Mouse (Mus musculus): ENCODE results near the gene Ptrh1. TPM values are rescaled to one million over a fixed set of nuclear protein-coding genes. Genes with fewer than 3 reads are reported as not detected.

Ptrh1 gene
- polyA plus RNA-seq (2014; fragmentation: Nextera tagmentation; extraction: Ambion mirVana): 3.4 and 3.6 TPM in 2 replicates

- no peaks in the 10 kb centered on the region for H3K9me3 ChIP-seq (ENCODE audit: control insufficient read depth, low read length)
- ATAC-seq (ENCODE audit: insufficient read depth, low FRiP score, low TSS enrichment) (peak; percentile 97), DNase-seq (ENCODE audit: low spot score) (peak; percentile 97)
- peak within 1 kb of the TSS; percentile 53 for H3K4me3 ChIP-seq (ENCODE audit: low read depth, low read length)
- peak within 1 kb of the TSS; percentile 79 for H3K4me2 ChIP-seq (ENCODE audit: low read depth)
- H3K9ac ChIP-seq (ENCODE audit: low read length): peak within 1 kb of the TSS; percentile 47
- H3K36me3 ChIP-seq (ENCODE audit: control insufficient read depth, insufficient read depth, low read length): no peaks in the 10 kb centered on the region
- under 1% methylated on average over 46 of the region's 46 CpGs for WGBS
- no peak within 1 kb of the TSS for H3K27ac ChIP-seq (ENCODE audit: low read depth, low read length)
- peaks cover 4% of the 10 kb centered on the region; the same call in 1 of the 2 replicates for H3K4me1 ChIP-seq (ENCODE audit: control insufficient read depth, insufficient read depth, low read length)
- H3K27me3 ChIP-seq (ENCODE audit: control insufficient read depth, insufficient read depth, low read length): no peaks in the 10 kb centered on the region
These were observed at the start of gene Ptrh1, which contains the start of gene Ttc16 for GRCm38 (mm10) chr2:32775359-32776074. Ptrh1 (plus strand) TSS chr2:32775786. Ttc16 (minus strand) TSS chr2:32775633.

- WGBS: 2% methylated on average over 16 of the region's 16 CpGs
- Histone ChIP-seq H3K4me1 (ENCODE audit: control insufficient read depth, insufficient read depth, low read length) (peaks cover 3% of the 10 kb centered on the region; the same call in 1 of the 2 replicates), H3K9me3 (ENCODE audit: control insufficient read depth, low read length) (no peaks in the 10 kb centered on the region), H3K4me3 (ENCODE audit: low read depth, low read length) (no peak overlapping the region; the same call in 1 of the 2 replicates), H3K36me3 (ENCODE audit: control insufficient read depth, insufficient read depth, low read length) (no peaks in the 10 kb centered on the region), H3K27me3 (ENCODE audit: control insufficient read depth, insufficient read depth, low read length) (no peaks in the 10 kb centered on the region), H3K9ac (ENCODE audit: low read length) (peak overlapping the region; percentile 47; the same call in 1 of the 2 replicates), H3K27ac (ENCODE audit: low read depth, low read length) (no peak overlapping the region), H3K4me2 (ENCODE audit: low read depth) (peak overlapping the region; percentile 42)
- ATAC-seq (ENCODE audit: insufficient read depth, low FRiP score, low TSS enrichment): peak; percentile 93
- DNase-seq (ENCODE audit: low spot score): peak; percentile 93
These were observed 48.2 kb upstream of the Ptrh1 start for GRCm38 (mm10) chr2:32727435-32727834.

DNA sequence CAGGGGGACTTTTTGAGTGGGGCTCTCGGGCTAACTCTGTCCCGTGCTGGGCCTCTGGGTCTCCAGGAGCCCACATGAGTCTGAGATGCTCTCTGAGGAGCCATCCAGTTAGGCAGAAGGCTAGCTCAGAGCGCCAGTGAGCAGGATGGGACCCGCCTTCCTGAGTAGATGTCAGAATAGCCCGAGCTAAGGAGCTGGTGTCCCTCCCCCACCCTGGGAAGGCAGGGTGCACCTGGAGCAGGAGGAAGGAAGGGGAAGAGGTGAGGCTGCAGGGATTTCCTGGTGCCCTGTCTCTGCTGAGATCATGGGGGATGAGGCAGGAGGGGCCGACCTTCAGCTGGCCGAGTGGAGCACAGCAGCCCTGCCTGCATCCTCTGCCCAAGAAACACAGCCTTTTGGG lies 47.1 kb upstream of the Ptrh1 start:
- H3K4me2 ChIP-seq (ENCODE audit: low read depth): peak overlapping the region; percentile 2; the same call in 1 of the 2 replicates
- ATAC-seq (ENCODE audit: insufficient read depth, low FRiP score, low TSS enrichment): no peak
- 50% methylated on average over 7 of the region's 7 CpGs for WGBS
- peaks cover 6% of the 10 kb centered on the region; the same call in 1 of the 2 replicates for H3K4me1 ChIP-seq (ENCODE audit: control insufficient read depth, insufficient read depth, low read length)
- H3K4me3 ChIP-seq (ENCODE audit: low read depth, low read length): 0 out of 2 replicates have a peak overlapping the region, but pooled peaks have one; percentile 0
- no peaks in the 10 kb centered on the region for H3K36me3 ChIP-seq (ENCODE audit: control insufficient read depth, insufficient read depth, low read length)
- DNase-seq (ENCODE audit: low spot score): no peak
- no peak overlapping the region for H3K9ac ChIP-seq (ENCODE audit: low read length)
- H3K27ac ChIP-seq (ENCODE audit: low read depth, low read length): no peak overlapping the region
- H3K27me3 ChIP-seq (ENCODE audit: control insufficient read depth, insufficient read depth, low read length): no peaks in the 10 kb centered on the region
- no peaks in the 10 kb centered on the region for H3K9me3 ChIP-seq (ENCODE audit: control insufficient read depth, low read length)

GRCm38 (mm10) chr2:32729547-32729946 lies 46.0 kb upstream of the Ptrh1 start:
- Histone ChIP-seq H3K4me1 (ENCODE audit: control insufficient read depth, insufficient read depth, low read length) (peaks cover 6% of the 10 kb centered on the region; the same call in 1 of the 2 replicates), H3K4me3 (ENCODE audit: low read depth, low read length) (no peak overlapping the region), H3K9ac (ENCODE audit: low read length) (no peak overlapping the region), H3K9me3 (ENCODE audit: control insufficient read depth, low read length) (no peaks in the 10 kb centered on the region), H3K36me3 (ENCODE audit: control insufficient read depth, insufficient read depth, low read length) (no peaks in the 10 kb centered on the region), H3K4me2 (ENCODE audit: low read depth) (no peak overlapping the region), H3K27me3 (ENCODE audit: control insufficient read depth, insufficient read depth, low read length) (no peaks in the 10 kb centered on the region), H3K27ac (ENCODE audit: low read depth, low read length) (no peak overlapping the region)
- WGBS: 61% methylated on average over 4 of the region's 4 CpGs
- ATAC-seq (ENCODE audit: insufficient read depth, low FRiP score, low TSS enrichment): no peak
- no peak for DNase-seq (ENCODE audit: low spot score)

- no peak overlapping the region for H3K4me3 ChIP-seq (ENCODE audit: low read depth, low read length)
- no peaks in the 10 kb centered on the region for H3K36me3 ChIP-seq (ENCODE audit: control insufficient read depth, insufficient read depth, low read length)
- ATAC-seq (ENCODE audit: insufficient read depth, low FRiP score, low TSS enrichment) (no peak), DNase-seq (ENCODE audit: low spot score) (peak; percentile 57)
- no peaks in the 10 kb centered on the region for H3K27me3 ChIP-seq (ENCODE audit: control insufficient read depth, insufficient read depth, low read length)
- H3K4me1 ChIP-seq (ENCODE audit: control insufficient read depth, insufficient read depth, low read length): peaks cover 6% of the 10 kb centered on the region; the same call in 1 of the 2 replicates
- no peaks in the 10 kb centered on the region for H3K9me3 ChIP-seq (ENCODE audit: control insufficient read depth, low read length)
- 40% methylated on average over 11 of the region's 11 CpGs for WGBS
- H3K4me2 ChIP-seq (ENCODE audit: low read depth): 0 out of 2 replicates have a peak overlapping the region, but pooled peaks have one; percentile 17
- H3K27ac ChIP-seq (ENCODE audit: low read depth, low read length): no peak overlapping the region
- H3K9ac ChIP-seq (ENCODE audit: low read length): no peak overlapping the region
These were observed 44.7 kb upstream of the Ptrh1 start for GRCm38 (mm10) chr2:32730854-32731253.

- H3K27ac ChIP-seq (ENCODE audit: low read depth, low read length): no peak overlapping the region
- H3K4me1 ChIP-seq (ENCODE audit: control insufficient read depth, insufficient read depth, low read length): peaks cover 6% of the 10 kb centered on the region; the same call in 1 of the 2 replicates
- WGBS: 70% methylated on average over 4 of the region's 4 CpGs
These were observed 43.7 kb upstream of the Ptrh1 start for GRCm38 (mm10) chr2:32731911-32732310.

GRCm38 (mm10) chr2:32732695-32733094 lies 42.9 kb upstream of the Ptrh1 start:
- H3K9me3 ChIP-seq (ENCODE audit: control insufficient read depth, low read length): no peaks in the 10 kb centered on the region
- no peak overlapping the region for H3K9ac ChIP-seq (ENCODE audit: low read length)
- H3K4me3 ChIP-seq (ENCODE audit: low read depth, low read length): no peak overlapping the region
- H3K4me2 ChIP-seq (ENCODE audit: low read depth): no peak overlapping the region
- H3K4me1 ChIP-seq (ENCODE audit: control insufficient read depth, insufficient read depth, low read length): peaks cover 3% of the 10 kb centered on the region; the same call in 1 of the 2 replicates
- 81% methylated on average over 6 of the region's 6 CpGs for WGBS
- no peak overlapping the region for H3K27ac ChIP-seq (ENCODE audit: low read depth, low read length)
- H3K27me3 ChIP-seq (ENCODE audit: control insufficient read depth, insufficient read depth, low read length): no peaks in the 10 kb centered on the region
- DNase-seq (ENCODE audit: low spot score) (no peak), ATAC-seq (ENCODE audit: insufficient read depth, low FRiP score, low TSS enrichment) (no peak)
- no peaks in the 10 kb centered on the region for H3K36me3 ChIP-seq (ENCODE audit: control insufficient read depth, insufficient read depth, low read length)

More at GRCm38 (mm10) chr2:32731911-32732310, 43.7 kb upstream of the Ptrh1 start:
- Histone ChIP-seq H3K9me3 (ENCODE audit: control insufficient read depth, low read length) (no peaks in the 10 kb centered on the region), H3K9ac (ENCODE audit: low read length) (no peak overlapping the region; the same call in 1 of the 2 replicates), H3K36me3 (ENCODE audit: control insufficient read depth, insufficient read depth, low read length) (no peaks in the 10 kb centered on the region), H3K4me2 (ENCODE audit: low read depth) (no peak overlapping the region), H3K27me3 (ENCODE audit: control insufficient read depth, insufficient read depth, low read length) (no peaks in the 10 kb centered on the region), H3K4me3 (ENCODE audit: low read depth, low read length) (no peak overlapping the region)
- DNase-seq (ENCODE audit: low spot score) (no peak), ATAC-seq (ENCODE audit: insufficient read depth, low FRiP score, low TSS enrichment) (no peak)

GRCm38 (mm10) chr2:32734480-32734879 lies 41.1 kb upstream of the Ptrh1 start:
- no peak overlapping the region for H3K4me2 ChIP-seq (ENCODE audit: low read depth)
- no peak for DNase-seq (ENCODE audit: low spot score)
- no peaks in the 10 kb centered on the region for H3K9me3 ChIP-seq (ENCODE audit: control insufficient read depth, low read length)
- no peak overlapping the region for H3K4me3 ChIP-seq (ENCODE audit: low read depth, low read length)
- WGBS: 39% methylated on average over 4 of the region's 4 CpGs
- H3K4me1 ChIP-seq (ENCODE audit: control insufficient read depth, insufficient read depth, low read length): peaks cover 3% of the 10 kb centered on the region; the same call in 1 of the 2 replicates
- H3K9ac ChIP-seq (ENCODE audit: low read length): no peak overlapping the region
- H3K27me3 ChIP-seq (ENCODE audit: control insufficient read depth, insufficient read depth, low read length): no peaks in the 10 kb centered on the region
- H3K36me3 ChIP-seq (ENCODE audit: control insufficient read depth, insufficient read depth, low read length): no peaks in the 10 kb centered on the region
- no peak for ATAC-seq (ENCODE audit: insufficient read depth, low FRiP score, low TSS enrichment)
- no peak overlapping the region for H3K27ac ChIP-seq (ENCODE audit: low read depth, low read length)

All from neural tube, embryonic 11.5 days (tissue).